Mouse (Mus musculus) heart, embryonic 15.5 days (tissue): ENCODE measurements around the gene Iars2. TPM values are rescaled to one million over a fixed set of nuclear protein-coding genes. Genes with fewer than 3 reads are reported as not detected.
"Not testable (repeated sequence)": the region's sequence is repeated elsewhere in the genome, so short reads cannot be mapped to it uniquely, and the experiment has no call there.

Source experiments
- ATAC-seq: fragments of 200-750 bp; cut with Nextera tagmentation; replicated peaks from 2 replicates; pipeline ENCODE4 v1.8.0; 2017; ENCODE audit warnings: low read depth, moderate TSS enrichment; ENCODE audit not compliant: insufficient number of reproducible peaks, insufficient read depth, low FRiP score
- H3K27ac ChIP-seq: fragments of 300-500 bp; sonication (generic); 2 replicates; pipeline ENCODE4 v1.5.1; 2015; ENCODE audit warnings: mild to moderate bottlenecking, inconsistent platforms
- H3K27me3 ChIP-seq: fragments of 300-500 bp; sonication (generic); 2 replicates; pipeline ENCODE4 v1.6.1; 2015; ENCODE audit warnings: inconsistent platforms
- H3K36me3 ChIP-seq: fragments of 300-500 bp; sonication (generic); 2 replicates; pipeline ENCODE4 v1.6.1; 2015; ENCODE audit warnings: mild to moderate bottlenecking, inconsistent platforms
- H3K4me1 ChIP-seq: fragments of 300-500 bp; sonication (generic); replicated peaks from 2 replicates; pipeline ENCODE4 v1.6.1; 2015; ENCODE audit warnings: inconsistent platforms
- H3K4me2 ChIP-seq: fragments of 300-500 bp; sonication (generic); 2 replicates; pipeline ENCODE4 v1.6.1; 2015; ENCODE audit warnings: inconsistent platforms, mild to moderate bottlenecking, moderate library complexity
- H3K4me3 ChIP-seq: fragments of 300-500 bp; sonication (generic); 2 replicates; pipeline ENCODE4 v1.5.1; 2015; ENCODE audit warnings: mild to moderate bottlenecking, inconsistent platforms
- H3K9ac ChIP-seq: fragments of 300-500 bp; sonication (generic); 2 replicates; pipeline ENCODE4 v1.6.1; 2015; ENCODE audit warnings: mild to moderate bottlenecking, inconsistent platforms
- H3K9me3 ChIP-seq: fragments of 300-500 bp; sonication (generic); replicated peaks from 2 replicates; pipeline ENCODE4 v1.6.1; 2016; ENCODE audit warnings: inconsistent platforms
- WGBS: fragments of 180-500 bp; shearing (Covaris S2); methylation state at CpG from one replicate; pipeline ENCODE4 v1.1.7; 2015; ENCODE audit warnings: mixed read lengths; 5-methylcytosine and 5-hydroxymethylcytosine counted together
- polyA plus RNA-seq: library from polyadenylated mRNA; unstranded; fragments of >200 nt; fragmentation: Nextera tagmentation; extraction: Ambion mirVana; gene quantifications from 2 replicates; pipeline ENCODE4 v1.2.1, GENCODE M21; 2015

Iars2 gene
- polyA plus RNA-seq, 1 experiment from 2014 or later = 35.5 TPM

DNA sequence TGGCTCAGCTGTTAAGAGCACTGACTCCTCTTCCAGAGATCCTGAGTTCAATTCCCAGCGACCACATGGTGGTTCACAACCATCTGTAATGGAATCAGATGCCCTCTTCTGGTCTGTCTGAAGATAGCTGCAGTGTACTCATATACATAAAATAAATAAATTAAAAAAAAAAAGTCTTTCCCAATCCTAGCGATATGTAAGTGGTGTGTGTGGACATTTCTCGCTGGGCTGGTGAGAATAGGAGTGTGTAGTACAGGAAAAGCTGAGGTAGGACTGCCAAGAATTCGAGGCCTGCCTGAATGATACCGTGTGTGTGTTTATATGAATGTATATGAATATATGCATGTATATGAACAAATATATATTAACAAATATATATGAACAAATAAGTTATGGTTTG lies 2.2 kb upstream of the Iars2 start:
- peaks cover 34% of the 10 kb centered on the region for H3K4me1 ChIP-seq
- H3K4me2 ChIP-seq = peak overlapping the region; percentile 84
- no peak overlapping the region for H3K9ac ChIP-seq
- no peak for ATAC-seq
- no peak overlapping the region for H3K27ac ChIP-seq
- H3K36me3 ChIP-seq = peaks cover 11% of the 10 kb centered on the region; the same call in 1 of the 2 replicates
- peak overlapping the region; percentile 65 for H3K4me3 ChIP-seq
- no peaks in the 10 kb centered on the region for H3K9me3 ChIP-seq
- H3K27me3 ChIP-seq = no peaks in the 10 kb centered on the region
- WGBS = 51% methylated on average over 5 of the region's 5 CpGs

DNA sequence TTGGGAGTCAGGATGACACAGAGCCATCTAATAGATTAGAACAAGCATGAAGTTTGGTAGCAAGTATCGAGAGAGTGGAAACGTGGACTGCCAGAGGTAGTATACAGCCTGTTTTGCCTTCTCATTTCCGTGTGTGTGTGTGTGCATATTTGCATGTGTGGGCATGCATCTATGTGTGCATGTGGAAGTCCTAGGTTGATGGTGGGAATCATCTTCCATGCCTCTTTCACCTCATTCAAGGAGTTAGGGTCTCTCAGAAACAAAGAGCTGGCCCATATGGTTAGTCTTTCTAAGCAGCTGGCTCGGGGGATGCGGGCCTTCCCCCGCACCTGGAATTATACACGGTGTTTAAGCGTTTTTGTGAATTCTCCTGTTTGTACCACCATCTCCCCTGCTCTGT lies 655 bp upstream of the Iars2 start:
- peaks cover 33% of the 10 kb centered on the region for H3K4me1 ChIP-seq
- no peak for ATAC-seq
- H3K36me3 ChIP-seq = peaks cover 22% of the 10 kb centered on the region
- H3K4me2 ChIP-seq = peak overlapping the region; percentile 77
- no peaks in the 10 kb centered on the region for H3K27me3 ChIP-seq
- H3K9ac ChIP-seq = no peak overlapping the region
- WGBS = 89% methylated on average over 8 of the region's 8 CpGs
- no peak overlapping the region for H3K27ac ChIP-seq
- H3K4me3 ChIP-seq = no peak overlapping the region
- no peaks in the 10 kb centered on the region for H3K9me3 ChIP-seq

DNA sequence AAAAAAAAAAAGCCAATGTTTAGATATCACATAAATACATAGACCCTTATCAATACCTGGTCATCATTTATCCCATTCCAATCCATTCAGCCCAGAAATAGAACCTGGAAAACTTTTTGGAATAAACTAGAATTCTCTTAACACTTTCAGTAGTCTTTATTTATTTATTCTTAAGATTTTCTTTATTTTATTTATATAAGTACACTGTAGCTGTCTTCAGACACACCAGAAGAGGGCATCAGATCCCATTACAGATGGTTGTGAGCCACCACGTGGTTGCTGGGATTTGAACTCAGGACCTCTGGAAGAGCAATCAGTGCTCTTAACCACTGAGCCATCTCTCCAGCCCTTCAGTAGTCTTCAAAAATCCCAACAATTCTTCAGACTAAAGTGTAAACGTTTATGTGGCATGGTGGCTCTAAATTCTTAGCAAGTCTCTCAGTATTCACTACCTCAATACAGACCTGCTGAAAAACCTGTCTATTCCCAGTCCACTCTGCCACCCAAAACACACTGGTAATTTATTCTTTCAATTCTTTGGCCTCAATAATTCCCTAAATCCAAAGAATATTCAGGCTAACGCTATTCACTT lies 1.3 kb downstream of the Iars2 start:
- not testable (repeated sequence) for H3K27ac ChIP-seq, H3K9ac ChIP-seq
- peaks cover 37% of the 10 kb centered on the region for H3K36me3 ChIP-seq

DNA sequence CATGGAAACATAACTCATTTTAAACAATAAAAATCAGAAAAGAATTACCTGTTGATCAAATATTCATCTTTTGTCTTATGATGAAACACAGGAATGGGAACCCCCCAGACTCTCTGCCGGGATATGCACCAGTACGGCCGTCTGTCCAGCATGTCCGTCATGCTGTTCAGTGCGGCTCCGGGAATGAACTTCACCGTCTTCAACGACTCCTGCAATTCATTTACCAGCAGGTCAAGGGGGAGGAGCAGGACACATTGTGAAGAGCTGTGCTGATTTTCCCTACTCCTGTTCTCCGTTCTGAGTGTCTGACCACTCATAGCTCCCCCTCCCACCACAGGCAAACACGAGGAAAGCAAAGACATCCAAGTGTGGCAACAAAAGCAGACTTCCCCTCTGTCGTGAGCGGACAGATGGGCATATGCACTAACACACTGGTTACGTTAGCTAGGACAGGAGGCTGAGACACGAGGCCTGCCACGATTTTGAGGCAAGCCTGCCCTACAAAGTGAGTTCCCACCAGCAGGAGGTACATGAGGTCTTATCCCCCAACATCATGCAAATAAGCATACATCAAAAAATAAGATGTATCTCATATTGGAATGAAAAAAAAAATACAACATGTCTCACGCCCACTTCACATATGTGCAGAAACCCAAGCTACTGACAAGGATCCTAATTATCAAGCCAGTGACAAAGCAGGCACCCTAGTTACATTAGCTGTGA lies 13.2 kb downstream of the Iars2 start:
- ATAC-seq = no peak
- no peak overlapping the region for H3K9ac ChIP-seq
- H3K4me2 ChIP-seq = no peak overlapping the region
- H3K4me1 ChIP-seq = peaks cover 12% of the 10 kb centered on the region; the same call in 1 of the 2 replicates
- H3K27me3 ChIP-seq = no peaks in the 10 kb centered on the region
- no peak overlapping the region for H3K4me3 ChIP-seq
- WGBS = 86% methylated on average over 16 of the region's 16 CpGs
- H3K9me3 ChIP-seq = no peaks in the 10 kb centered on the region
- H3K36me3 ChIP-seq = peaks cover 42% of the 10 kb centered on the region
- no peak overlapping the region for H3K27ac ChIP-seq

More for the DNA sequence above, 1.3 kb downstream of the Iars2 start:
- ATAC-seq, H3K27me3 ChIP-seq, H3K9me3 ChIP-seq: not testable (repeated sequence)
- Histone ChIP-seq H3K4me2 (peak overlapping the region; percentile 77), H3K4me1 (peaks cover 17% of the 10 kb centered on the region), H3K4me3 (peak overlapping the region; percentile 67)
- 52% methylated on average over 3 of the region's 3 CpGs for WGBS

DNA sequence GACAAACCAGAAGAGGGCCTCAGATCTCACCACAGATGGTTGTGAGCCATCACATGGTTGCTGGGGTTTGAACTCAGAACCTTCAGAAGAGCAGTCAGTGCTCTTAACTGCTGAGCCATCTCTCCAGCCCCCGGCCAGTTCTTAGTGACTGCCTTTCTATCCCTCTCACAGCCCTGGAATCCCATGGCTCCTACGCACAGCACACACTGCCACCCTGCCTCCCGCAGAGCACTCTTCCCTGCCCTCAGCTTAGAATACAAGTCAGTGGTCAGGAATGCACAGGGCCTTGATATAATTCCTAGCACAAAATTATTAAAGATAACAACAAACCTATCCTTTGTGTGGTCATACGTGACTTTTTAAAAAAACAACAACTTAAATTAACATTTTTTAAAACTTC lies 14.7 kb downstream of the Iars2 start:
- H3K27ac ChIP-seq = no peak overlapping the region
- no peak overlapping the region for H3K4me3 ChIP-seq
- H3K9ac ChIP-seq = no peak overlapping the region
- no peak for ATAC-seq
- WGBS = 78% methylated on average over 4 of the region's 4 CpGs
- H3K27me3 ChIP-seq = no peaks in the 10 kb centered on the region
- H3K9me3 ChIP-seq = no peaks in the 10 kb centered on the region
- peaks cover 12% of the 10 kb centered on the region; the same call in 1 of the 2 replicates for H3K4me1 ChIP-seq
- H3K4me2 ChIP-seq = no peak overlapping the region
- H3K36me3 ChIP-seq = peaks cover 30% of the 10 kb centered on the region

DNA sequence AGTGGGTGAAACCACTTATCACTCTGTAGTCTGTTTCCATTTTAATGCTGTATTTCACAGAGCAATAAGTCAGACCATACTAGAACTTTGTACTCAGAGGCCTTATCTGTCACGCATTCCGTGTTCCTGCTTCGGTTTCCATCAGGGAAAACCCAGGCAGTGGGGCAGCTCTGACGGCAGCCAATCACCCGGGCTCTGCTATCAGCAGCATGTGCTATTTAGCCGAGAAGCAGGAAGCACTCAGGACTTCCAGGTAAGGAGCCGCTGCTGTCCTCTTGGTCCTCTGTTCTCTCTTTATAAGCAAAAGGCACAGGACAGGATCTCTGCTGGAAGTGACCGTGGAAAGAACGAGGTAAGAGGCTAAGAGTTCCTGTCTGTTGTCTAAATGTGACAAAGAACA lies 17.2 kb downstream of the Iars2 start:
- Histone ChIP-seq H3K36me3 (peaks cover 27% of the 10 kb centered on the region), H3K27me3 (no peaks in the 10 kb centered on the region), H3K27ac (peak overlapping the region; percentile 79), H3K4me1 (peaks cover 17% of the 10 kb centered on the region), H3K9ac (no peak overlapping the region), H3K4me3 (no peak overlapping the region), H3K4me2 (peak overlapping the region; percentile 43), H3K9me3 (no peaks in the 10 kb centered on the region)
- no peak; the same call in 1 of the 2 replicates for ATAC-seq
- WGBS = 30% methylated on average over 9 of the region's 9 CpGs

DNA sequence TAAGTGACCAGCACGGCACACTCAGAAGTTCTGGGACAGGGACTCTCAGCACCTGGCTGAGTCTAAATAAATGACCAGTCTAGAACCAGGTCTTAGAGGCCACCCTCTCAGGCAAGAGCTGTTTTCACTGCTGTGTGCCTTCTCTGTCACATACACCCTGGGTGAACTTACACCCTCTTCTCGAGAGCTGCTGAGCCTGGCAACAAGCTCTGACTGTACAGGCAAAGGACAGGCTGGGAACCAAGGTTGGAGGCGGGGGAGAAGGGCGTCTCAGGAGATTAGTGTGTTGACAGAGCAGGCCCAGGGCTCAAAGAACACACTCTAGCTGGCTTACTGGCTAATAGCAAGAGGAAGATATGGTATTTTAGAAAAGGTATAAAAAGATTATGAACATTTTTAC lies 20.3 kb downstream of the Iars2 start:
- WGBS = 27% methylated on average over 4 of the region's 4 CpGs
- Histone ChIP-seq H3K27ac (peak overlapping the region; percentile 62), H3K4me2 (peak overlapping the region; percentile 40; the same call in 1 of the 2 replicates), H3K9ac (no peak overlapping the region), H3K4me3 (no peak overlapping the region), H3K27me3 (no peaks in the 10 kb centered on the region), H3K36me3 (peaks cover 21% of the 10 kb centered on the region), H3K4me1 (peaks cover 17% of the 10 kb centered on the region), H3K9me3 (no peaks in the 10 kb centered on the region)
- ATAC-seq = peak; percentile 86

DNA sequence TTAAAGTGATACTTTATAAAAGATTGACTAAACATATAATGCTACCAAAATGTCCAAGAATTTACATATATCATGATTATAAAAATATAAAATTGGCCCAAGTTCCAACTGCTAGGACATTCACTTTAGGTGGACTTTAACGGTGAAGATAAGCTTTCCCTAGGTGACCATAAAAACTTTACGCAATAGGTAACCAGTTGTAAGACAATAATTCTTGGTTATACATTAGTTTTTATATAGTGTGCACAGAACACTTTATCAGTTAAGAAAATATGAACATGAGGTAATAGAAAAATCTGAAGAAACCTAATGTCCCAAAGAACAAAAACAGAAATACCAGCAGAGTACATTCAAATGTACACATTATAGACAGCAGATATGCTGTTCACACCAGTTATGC lies 20.9 kb downstream of the Iars2 start:
- Histone ChIP-seq H3K4me3 (no peak overlapping the region), H3K27me3 (no peaks in the 10 kb centered on the region), H3K4me2 (no peak overlapping the region), H3K36me3 (peaks cover 15% of the 10 kb centered on the region), H3K9me3 (no peaks in the 10 kb centered on the region), H3K9ac (no peak overlapping the region), H3K27ac (peak overlapping the region; percentile 62; the same call in 1 of the 2 replicates), H3K4me1 (peaks cover 17% of the 10 kb centered on the region)
- ATAC-seq = no peak
- WGBS = 95% methylated on average over 2 of the region's 2 CpGs

DNA sequence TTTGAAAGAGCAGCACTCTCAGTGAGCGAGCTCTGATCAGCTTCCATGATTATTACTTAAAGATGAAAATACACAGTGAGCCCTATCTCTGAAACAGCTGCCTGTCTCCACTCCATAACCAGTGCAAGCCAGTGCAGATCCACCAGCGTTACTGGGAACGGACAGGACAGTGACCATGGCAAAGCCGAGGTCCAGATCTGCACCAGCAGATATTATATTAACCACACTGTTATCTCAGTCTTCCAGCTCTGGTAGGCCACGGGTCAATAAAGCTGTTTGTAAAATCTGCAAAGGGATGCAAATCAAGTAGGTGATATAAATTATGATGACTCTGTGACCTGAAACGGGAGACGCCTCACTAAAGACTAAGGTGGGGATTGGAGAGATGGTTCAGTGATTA lies 21.6 kb downstream of the Iars2 start:
- H3K9me3 ChIP-seq = no peaks in the 10 kb centered on the region
- ATAC-seq = no peak
- H3K36me3 ChIP-seq = peaks cover 20% of the 10 kb centered on the region
- H3K4me3 ChIP-seq = no peak overlapping the region
- WGBS = 90% methylated on average over 7 of the region's 7 CpGs
- H3K4me1 ChIP-seq = peaks cover 17% of the 10 kb centered on the region
- H3K4me2 ChIP-seq = no peak overlapping the region
- H3K27ac ChIP-seq = no peak overlapping the region
- no peaks in the 10 kb centered on the region for H3K27me3 ChIP-seq
- no peak overlapping the region for H3K9ac ChIP-seq

DNA sequence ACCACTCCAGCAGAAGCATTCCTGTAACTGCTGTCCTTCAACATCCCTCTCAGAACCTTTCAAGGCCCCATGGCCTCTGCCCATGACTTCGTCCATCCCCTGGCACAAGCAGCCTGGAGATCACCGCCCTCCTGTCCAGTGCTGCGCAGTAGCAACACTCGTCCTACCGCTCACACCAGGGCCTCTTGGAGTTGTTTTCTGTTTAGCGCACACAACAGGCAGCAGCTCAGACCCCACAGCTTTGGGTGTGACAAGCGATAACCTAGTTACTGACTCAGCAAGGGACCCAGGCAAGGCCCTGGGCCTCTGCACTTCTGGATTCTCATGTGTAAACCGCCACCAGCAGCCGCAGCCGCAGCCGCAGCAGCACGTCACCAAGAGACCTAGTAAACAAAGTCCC lies 22.4 kb downstream of the Iars2 start:
- H3K27me3 ChIP-seq = no peaks in the 10 kb centered on the region
- H3K4me1 ChIP-seq = peaks cover 11% of the 10 kb centered on the region
- WGBS = 96% methylated on average over 12 of the region's 12 CpGs
- H3K9me3 ChIP-seq = no peaks in the 10 kb centered on the region
- no peak overlapping the region for H3K9ac ChIP-seq
- H3K4me2 ChIP-seq = no peak overlapping the region
- ATAC-seq = no peak
- H3K27ac ChIP-seq = no peak overlapping the region
- H3K4me3 ChIP-seq = no peak overlapping the region
- peaks cover 23% of the 10 kb centered on the region for H3K36me3 ChIP-seq

DNA sequence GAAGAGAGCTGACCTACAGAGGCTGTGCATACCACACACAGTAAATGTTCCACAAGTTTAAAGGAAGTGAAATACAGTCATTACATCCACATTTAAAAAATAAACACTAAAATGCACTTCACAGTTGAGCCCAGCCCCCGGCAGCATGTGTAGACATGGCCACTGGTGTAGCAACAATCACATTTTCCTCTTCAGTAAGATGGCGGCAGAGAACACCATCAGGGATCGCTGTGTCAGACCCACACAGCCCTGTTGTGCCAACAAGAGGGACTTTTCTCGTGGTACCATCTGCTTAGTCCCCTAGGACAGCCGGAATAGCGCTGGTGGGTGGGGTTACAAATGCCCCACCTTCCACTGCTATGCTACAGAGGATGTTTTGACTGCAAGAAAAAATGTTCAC lies 26.4 kb downstream of the Iars2 start:
- H3K4me1 ChIP-seq = no peaks in the 10 kb centered on the region
- no peak overlapping the region for H3K4me2 ChIP-seq
- no peaks in the 10 kb centered on the region for H3K9me3 ChIP-seq
- H3K9ac ChIP-seq = no peak overlapping the region
- H3K4me3 ChIP-seq = no peak overlapping the region
- H3K27ac ChIP-seq = no peak overlapping the region
- WGBS = 96% methylated on average over 6 of the region's 6 CpGs
- ATAC-seq = no peak
- H3K27me3 ChIP-seq = no peaks in the 10 kb centered on the region
- H3K36me3 ChIP-seq = peaks cover 28% of the 10 kb centered on the region

DNA sequence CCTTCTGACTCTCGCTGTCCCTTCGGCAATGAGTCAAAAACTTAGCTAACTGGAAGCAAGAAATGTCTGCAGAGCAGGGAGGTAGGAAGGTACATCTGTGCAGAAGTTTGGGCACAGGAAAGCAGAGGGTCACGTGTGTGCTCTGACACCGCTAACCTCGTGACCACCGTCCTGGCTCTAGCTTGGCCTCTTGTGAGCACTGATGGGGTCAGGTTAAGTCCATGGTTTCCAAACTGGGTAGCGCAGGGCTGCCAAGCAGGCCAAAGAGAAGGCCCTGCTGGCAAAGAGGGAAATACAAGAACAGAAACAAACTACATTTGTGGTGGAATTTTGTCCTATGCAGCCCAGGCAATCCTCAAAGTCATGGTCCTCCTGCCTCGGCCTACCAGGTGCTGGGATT lies 30.7 kb downstream of the Iars2 start:
- H3K36me3 ChIP-seq = peaks cover 52% of the 10 kb centered on the region
- H3K4me3 ChIP-seq = no peak overlapping the region
- ATAC-seq = no peak
- H3K9me3 ChIP-seq = no peaks in the 10 kb centered on the region
- no peaks in the 10 kb centered on the region for H3K27me3 ChIP-seq
- H3K4me1 ChIP-seq = no peaks in the 10 kb centered on the region
- H3K4me2 ChIP-seq = no peak overlapping the region
- 93% methylated on average over 8 of the region's 8 CpGs for WGBS
- no peak overlapping the region for H3K9ac ChIP-seq
- no peak overlapping the region for H3K27ac ChIP-seq
